Mouse (Mus musculus) MEL (cell line): ENCODE results near the gene Glis1. TPM values are rescaled to one million over a fixed set of nuclear protein-coding genes. Genes with fewer than 3 reads are reported as not detected.
A peak's percentile ranks its signal among the peaks of the same experiment; 100 is the strongest.

Source experiments
- DNase-seq: peaks from one replicate; pipeline ENCODE4 v3.0.0; 2011; ENCODE audit warnings: low read depth, low spot score
- H3K27ac ChIP-seq: 2 replicates; pipeline ENCODE4 v1.5.1; 2012; ENCODE audit warnings: low read depth, mild to moderate bottlenecking, control low read depth, low read length, moderate library complexity; ENCODE audit not compliant: control insufficient read depth
- H3K27me3 ChIP-seq, 2 experiments: fragments of 150-350 bp in 1 of 2; sonication (generic) in 1 of 2; 2 replicates each; pipeline ENCODE4 v1.6.1; 2012; ENCODE audit warnings: low read length in 2 of 2, mild to moderate bottlenecking in 2 of 2, improper control_type of control experiment in 1 of 2, moderate library complexity in 1 of 2; ENCODE audit not compliant: insufficient read depth in 2 of 2, control insufficient read depth in 1 of 2
- H3K36me3 ChIP-seq, 2 experiments: 2 replicates each; pipeline ENCODE4 v1.6.1; 2012 to 2014; ENCODE audit warnings: low read length in 2 of 2, improper control_type of control experiment in 1 of 2, inconsistent platforms in 1 of 2, mild to moderate bottlenecking in 1 of 2; ENCODE audit not compliant: insufficient read depth in 2 of 2, control insufficient read depth in 1 of 2
- H3K4me1 ChIP-seq, 2 experiments: fragments of 150-350 bp in 1 of 2; sonication (generic) in 1 of 2; 2 replicates each; pipeline ENCODE4 v1.6.1; 2012; ENCODE audit warnings: low read length in 2 of 2, improper control_type of control experiment in 1 of 2, mild to moderate bottlenecking in 1 of 2; ENCODE audit not compliant: insufficient read depth in 2 of 2, control insufficient read depth in 1 of 2
- H3K4me3 ChIP-seq, 2 experiments: fragments of 150-350 bp in 1 of 2; sonication (generic) in 1 of 2; 2 replicates each; pipeline ENCODE4 v1.5.1; 2012; ENCODE audit warnings: low read depth in 2 of 2, low read length in 2 of 2, mild to moderate bottlenecking in 2 of 2, moderate library complexity in 2 of 2, control low read depth in 1 of 2, improper control_type of control experiment in 1 of 2; ENCODE audit not compliant: control insufficient read depth in 1 of 2, insufficient read depth in 1 of 2
- H3K79me2 ChIP-seq: 2 replicates; pipeline ENCODE4 v1.6.1; 2012; ENCODE audit warnings: mild to moderate bottlenecking, low read length, moderate library complexity; ENCODE audit not compliant: control insufficient read depth, poor library complexity, insufficient read depth
- H3K9ac ChIP-seq: 2 replicates; pipeline ENCODE4 v1.6.1; 2012; ENCODE audit warnings: low read depth, mild to moderate bottlenecking, control low read depth, low read length, moderate library complexity; ENCODE audit not compliant: control insufficient read depth, poor library complexity, severe bottlenecking
- H3K9me3 ChIP-seq: fragments of 150-350 bp; sonication (generic); replicated peaks from 2 replicates; pipeline ENCODE4 v1.6.1; 2012; ENCODE audit warnings: mild to moderate bottlenecking, low read length, improper control_type of control experiment, moderate library complexity; ENCODE audit not compliant: insufficient read depth
- CHD1 ChIP-seq: IDR thresholded peaks from 2 replicates; pipeline ENCODE4 v1.6.1; 2012; ENCODE audit warnings: low read depth, mild to moderate bottlenecking, inconsistent platforms, low read length, improper control_type of control experiment
- CTCF ChIP-seq, 3 experiments: IDR thresholded peaks in 2 of 3; conservative IDR thresholded peaks in 1 of 3; 2 replicates each; pipeline ENCODE4 v1.5.1; 2011 to 2012; ENCODE audit warnings: low read length in 3 of 3, low read depth in 2 of 3, mild to moderate bottlenecking in 2 of 3, improper control_type of control experiment in 1 of 3, inconsistent platforms in 1 of 3, mixed read lengths in 1 of 3, moderate library complexity in 1 of 3; ENCODE audit not compliant: control insufficient read depth in 1 of 3, insufficient read depth in 1 of 3, poor library complexity in 1 of 3, severe bottlenecking in 1 of 3
- E2F4 ChIP-seq: IDR thresholded peaks from 2 replicates; pipeline ENCODE4 v1.6.1; 2011; ENCODE audit warnings: low read depth, low read length, improper control_type of control experiment, borderline replicate concordance
- EP300 ChIP-seq, 2 experiments: IDR thresholded peaks; 2 replicates each; pipeline ENCODE4 v1.6.1; 2011; ENCODE audit warnings: improper control_type of control experiment in 2 of 2, low read length in 2 of 2, low read depth in 1 of 2, mild to moderate bottlenecking in 1 of 2
- ETS1 ChIP-seq: IDR thresholded peaks from 2 replicates; pipeline ENCODE4 v1.6.1; 2012; ENCODE audit warnings: low read depth, mild to moderate bottlenecking, inconsistent platforms, low read length, improper control_type of control experiment, moderate library complexity
- GATA1 ChIP-seq: IDR thresholded peaks from 2 replicates; pipeline ENCODE4 v1.6.1; 2011; ENCODE audit warnings: low read depth, low read length, improper control_type of control experiment
- JUND ChIP-seq: IDR thresholded peaks from 2 replicates; pipeline ENCODE4 v1.6.1; 2011; ENCODE audit warnings: low read depth, mild to moderate bottlenecking, improper control_type of control experiment, low read length
- MAFK ChIP-seq: IDR thresholded peaks from 2 replicates; pipeline ENCODE4 v1.6.1; 2011; ENCODE audit warnings: low read depth, mild to moderate bottlenecking, low read length, improper control_type of control experiment, borderline replicate concordance
- MAZ ChIP-seq: IDR thresholded peaks from 2 replicates; pipeline ENCODE4 v1.6.1; 2012; ENCODE audit warnings: low read depth, mild to moderate bottlenecking, inconsistent platforms, low read length, improper control_type of control experiment
- MYB ChIP-seq: IDR thresholded peaks from 2 replicates; pipeline ENCODE4 v1.6.1; 2011; ENCODE audit warnings: mild to moderate bottlenecking, low read depth, low read length, improper control_type of control experiment
- NRF1 ChIP-seq: IDR thresholded peaks from 2 replicates; pipeline ENCODE4 v1.6.1; 2014; ENCODE audit warnings: low read depth, mild to moderate bottlenecking, inconsistent platforms, low read length, improper control_type of control experiment, moderate library complexity; ENCODE audit not compliant: poor library complexity, insufficient read depth, severe bottlenecking
- POLR2AphosphoS5 ChIP-seq: IDR thresholded peaks from 2 replicates; pipeline ENCODE4 v1.6.1; 2012; ENCODE audit warnings: low read depth, borderline replicate concordance, mild to moderate bottlenecking, inconsistent platforms, low read length, moderate library complexity, mixed read lengths
- RAD21 ChIP-seq: IDR thresholded peaks from 2 replicates; pipeline ENCODE4 v1.6.1; 2011; ENCODE audit warnings: mild to moderate bottlenecking, low read depth, low read length, improper control_type of control experiment
- RCOR1 ChIP-seq: IDR thresholded peaks from 2 replicates; pipeline ENCODE4 v1.6.1; 2012; ENCODE audit warnings: low read depth, mild to moderate bottlenecking, inconsistent platforms, low read length, improper control_type of control experiment
- SMC3 ChIP-seq: IDR thresholded peaks from 2 replicates; pipeline ENCODE4 v1.6.1; 2011; ENCODE audit warnings: low read depth, low read length, improper control_type of control experiment
- TAL1 ChIP-seq: IDR thresholded peaks from 2 replicates; pipeline ENCODE4 v1.6.1; 2012; ENCODE audit warnings: mild to moderate bottlenecking, inconsistent platforms, low read length, moderate library complexity, mixed read lengths
- TBP ChIP-seq: IDR thresholded peaks from 2 replicates; pipeline ENCODE4 v1.8.0; 2011; ENCODE audit warnings: low read depth, low read length, improper control_type of control experiment
- USF2 ChIP-seq, 2 experiments: IDR thresholded peaks; 2 replicates each; pipeline ENCODE4 v1.6.1; 2011 to 2012; ENCODE audit warnings: improper control_type of control experiment in 2 of 2, low read length in 2 of 2, borderline replicate concordance in 1 of 2, inconsistent platforms in 1 of 2, low read depth in 1 of 2, mild to moderate bottlenecking in 1 of 2; ENCODE audit not compliant: insufficient read depth in 1 of 2
- ZC3H11A ChIP-seq: IDR thresholded peaks from 2 replicates; pipeline ENCODE4 v1.6.1; 2012; ENCODE audit warnings: low read depth, mild to moderate bottlenecking, inconsistent platforms, low read length, improper control_type of control experiment
- ZKSCAN1 ChIP-seq: IDR thresholded peaks from 2 replicates; pipeline ENCODE4 v1.6.1; 2012; ENCODE audit warnings: low read depth, mild to moderate bottlenecking, inconsistent platforms, low read length, improper control_type of control experiment, moderate library complexity
- ZMIZ1 ChIP-seq: IDR thresholded peaks from 2 replicates; pipeline ENCODE4 v1.6.1; 2012; ENCODE audit warnings: low read depth, mild to moderate bottlenecking, inconsistent platforms, low read length, improper control_type of control experiment, moderate library complexity
- ZNF384 ChIP-seq: IDR thresholded peaks from 2 replicates; pipeline ENCODE4 v1.6.1; 2012; ENCODE audit warnings: low read depth, mild to moderate bottlenecking, inconsistent platforms, low read length, improper control_type of control experiment
- polyA plus RNA-seq, 2 experiments: library from polyadenylated mRNA; stranded (reverse) in 1 of 2; unstranded in 1 of 2; fragments of >175 nt in 1 of 2; fragments of >200 nt in 1 of 2; gene quantifications; 2 replicates each; pipeline versions ENCODE4 v1.2.1 to v1.2.4; 2012; ENCODE audit warnings: low replicate concordance in 2 of 2, low read depth in 1 of 2; ENCODE audit not compliant: insufficient read length in 2 of 2, insufficient read depth in 1 of 2, missing spikeins in 1 of 2
- total RNA-seq: library from RNA; depleted of rRNA; stranded (reverse); fragments of 300-350 nt; gene quantifications from 2 replicates; pipeline ENCODE4 v1.2.3, GENCODE M21; 2012

Gene Glis1
- total and polyA plus RNA-seq, 3 experiments: 0.46 to 0.93 TPM; not detected in 1

DNA sequence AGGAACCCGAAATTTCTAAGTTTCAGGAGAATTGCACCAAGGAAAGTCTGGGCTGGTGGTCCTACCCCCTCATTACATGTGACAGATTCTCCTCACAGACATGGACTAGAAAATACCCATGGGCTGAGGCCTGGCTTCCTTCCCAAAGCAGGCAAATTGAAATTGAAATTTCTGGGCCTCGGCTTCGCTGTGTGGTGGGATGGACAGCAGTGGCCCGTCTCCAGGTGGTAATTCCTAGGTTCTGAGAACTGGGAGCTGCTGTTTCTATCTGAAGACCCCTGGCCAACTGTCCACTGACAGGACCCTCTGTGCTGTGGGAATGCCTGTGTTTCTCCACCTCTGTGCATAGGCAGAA lies 49.8 kb downstream of the Glis1 start:
- no peaks in the 10 kb centered on the region for H3K79me2 ChIP-seq
- no peak overlapping the region for H3K9ac ChIP-seq
- H3K9me3 ChIP-seq: no peaks in the 10 kb centered on the region
- H3K27me3 ChIP-seq: no peaks in the 10 kb centered on the region
- DNase-seq: no peak
- H3K4me1 ChIP-seq: no peaks in the 10 kb centered on the region
- TF ChIP-seq CTCF (IDR thresholded peaks at IDR 0.05 in 2 of 3, conservative IDR thresholded peaks at IDR 0.05 in 1 of 3; ENCODE audit: control insufficient read depth in 1 of 3, insufficient read depth in 1 of 3, low read depth in 2 of 3, low read length in 3 of 3, poor library complexity in 1 of 3, severe bottlenecking in 1 of 3) (no peak), JUND (no peak), ETS1 (no peak), SMC3 (no peak), MYB (no peak)
- H3K4me3 ChIP-seq: no peak overlapping the region
- H3K36me3 ChIP-seq: no peaks in the 10 kb centered on the region
- H3K27ac ChIP-seq: no peak overlapping the region

DNA sequence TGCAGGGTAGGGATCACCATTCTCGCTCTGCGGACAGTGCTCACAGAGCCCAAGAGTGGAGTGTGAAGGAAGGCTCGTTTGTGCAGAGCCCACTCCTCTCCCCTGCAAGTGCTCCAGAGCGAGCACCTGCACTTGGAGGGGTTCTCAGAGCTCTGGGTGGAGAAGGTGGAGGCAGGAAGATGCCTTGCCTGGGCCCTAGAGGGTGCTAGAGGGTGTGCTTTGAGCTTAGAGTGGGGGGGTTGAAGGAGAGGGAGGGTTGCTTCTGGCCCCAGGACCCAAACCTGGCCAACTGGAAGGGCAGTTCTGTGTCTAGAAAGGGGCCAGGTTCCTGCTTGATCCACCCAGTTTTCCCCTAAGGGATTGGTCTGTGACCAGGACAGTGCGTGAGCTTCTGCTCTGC lies 51.5 kb downstream of the Glis1 start:
- Histone ChIP-seq H3K9me3 (no peaks in the 10 kb centered on the region), H3K4me1 (no peaks in the 10 kb centered on the region), H3K27ac (no peak overlapping the region), H3K9ac (no peak overlapping the region), H3K27me3 (no peaks in the 10 kb centered on the region), H3K36me3 (no peaks in the 10 kb centered on the region), H3K4me3 (no peak overlapping the region), H3K79me2 (no peaks in the 10 kb centered on the region)
- TF ChIP-seq USF2 (IDR thresholded peaks at IDR 0.05; ENCODE audit: borderline replicate concordance in 1 of 2, insufficient read depth in 1 of 2, low read depth in 1 of 2, low read length in 2 of 2): no peak
- TF ChIP-seq CTCF (IDR thresholded peaks at IDR 0.05 in 2 of 3, conservative IDR thresholded peaks at IDR 0.05 in 1 of 3; ENCODE audit: control insufficient read depth in 1 of 3, insufficient read depth in 1 of 3, low read depth in 2 of 3, low read length in 3 of 3, poor library complexity in 1 of 3, severe bottlenecking in 1 of 3): peak; percentile 31 to 48 (median 46); a peak in 5 of 6 replicates
- no peak for TF ChIP-seq CHD1
- peak; percentile 34; the same call in 1 of the 2 replicates for TF ChIP-seq SMC3
- peak; percentile 41 for TF ChIP-seq RAD21
- DNase-seq: peak; percentile 10

DNA sequence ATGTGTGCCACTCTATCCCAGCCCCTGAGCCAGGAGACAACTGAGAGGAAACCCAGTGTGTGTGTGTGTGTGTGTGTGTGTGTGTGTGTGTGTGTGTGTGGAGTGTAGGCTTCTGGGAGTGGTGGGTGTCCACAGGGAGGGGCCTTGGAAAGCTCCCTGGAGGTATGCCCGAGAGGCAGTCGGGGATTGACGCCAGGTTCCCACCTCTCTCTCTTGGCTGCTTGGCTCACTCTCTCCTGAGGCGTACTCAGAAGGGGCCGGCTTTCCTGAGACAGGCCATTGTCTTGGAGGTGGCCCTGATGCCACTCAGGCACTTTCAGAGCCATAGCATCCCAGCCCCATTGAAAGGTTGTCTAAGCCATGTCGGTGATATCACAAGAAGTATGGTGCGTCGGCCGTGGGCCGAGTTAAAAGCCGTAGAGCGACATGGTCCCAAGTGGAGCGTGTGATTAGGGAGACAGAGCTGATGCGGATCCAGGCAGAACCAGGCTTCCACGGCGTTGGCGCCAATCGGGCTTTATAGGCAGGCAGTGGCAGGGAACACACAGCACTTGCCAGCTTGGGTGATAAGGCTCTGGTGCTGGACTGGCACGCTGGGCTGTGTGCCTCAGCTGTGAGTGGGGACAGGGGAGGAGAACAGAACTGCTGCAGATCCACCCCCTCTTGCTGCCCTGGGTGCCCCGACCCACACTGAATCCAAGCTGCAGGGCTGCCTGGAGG lies 54.9 kb downstream of the Glis1 start:
- Histone ChIP-seq H3K27me3 (no peaks in the 10 kb centered on the region), H3K4me1 (no peaks in the 10 kb centered on the region), H3K9ac (no peak overlapping the region), H3K79me2 (no peaks in the 10 kb centered on the region), H3K27ac (no peak overlapping the region), H3K36me3 (no peaks in the 10 kb centered on the region), H3K9me3 (no peaks in the 10 kb centered on the region), H3K4me3 (no peak overlapping the region)
- TF ChIP-seq TBP (no peak), MAZ (no peak), E2F4 (no peak), EP300 (IDR thresholded peaks at IDR 0.05; ENCODE audit: low read depth in 1 of 2, low read length in 2 of 2) (no peak), ZC3H11A (no peak), MYB (no peak), POLR2AphosphoS5 (no peak), MAFK (no peak), ZNF384 (no peak), NRF1 (no peak), GATA1 (no peak), RCOR1 (no peak), ZKSCAN1 (no peak), ZMIZ1 (no peak), TAL1 (no peak)
- no peak for DNase-seq
